Mouse (Mus musculus) spleen, adult 12 weeks (tissue): ENCODE results near the gene Wsb1.
"Not testable (repeated sequence)": the region's sequence is repeated elsewhere in the genome, so short reads cannot be mapped to it uniquely, and the experiment has no call there.

Experiments used
- DNase-seq: peaks from one replicate; pipeline ENCODE4 v3.0.0; 2022; ENCODE audit warnings: low spot score

The Wsb1 gene

GRCm38 (mm10) chr11:79264376-79264775 lies 9.9 kb upstream of the Wsb1 start:
- no peak for DNase-seq

DNA sequence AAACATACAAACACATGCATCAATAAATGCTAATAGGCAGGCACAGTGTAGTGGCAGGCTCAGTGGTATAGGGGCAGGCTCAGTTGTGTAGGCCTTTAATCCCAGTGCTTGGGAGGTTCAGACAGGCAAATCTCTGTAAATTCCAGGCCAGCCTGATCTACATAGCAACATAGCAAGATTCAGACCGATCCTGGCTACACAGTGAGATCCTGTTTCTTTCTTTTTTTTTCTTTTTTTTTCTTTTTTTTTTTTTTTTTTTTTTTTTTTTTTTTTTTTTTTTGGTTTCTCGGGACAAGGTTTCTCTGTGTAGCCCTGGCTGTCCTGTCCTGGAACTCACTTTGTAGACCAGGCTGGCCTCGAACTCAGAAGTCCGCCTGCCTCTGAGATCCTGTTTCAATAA lies 5.7 kb upstream of the Wsb1 start:
- not testable (repeated sequence) for DNase-seq

DNA sequence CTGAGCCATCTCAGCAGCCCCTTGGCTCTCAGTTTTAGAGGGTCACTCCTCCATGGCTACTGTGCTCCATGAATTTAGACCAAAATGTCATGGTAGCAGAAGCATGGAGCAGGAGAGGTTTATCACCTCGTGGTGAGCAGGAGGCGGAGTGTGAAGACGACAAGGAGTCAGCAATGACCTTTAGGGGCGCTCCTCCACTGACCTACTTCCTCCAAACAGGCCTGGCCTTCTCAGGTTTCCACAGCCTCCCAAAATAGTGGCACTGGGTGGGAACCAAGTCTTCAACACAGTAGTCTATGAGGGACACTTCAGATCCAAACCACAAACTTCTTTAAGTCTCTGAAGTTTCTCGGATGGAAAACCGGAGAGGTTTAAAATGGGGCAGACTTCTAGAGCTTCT lies 4.3 kb upstream of the Wsb1 start:
- no peak for DNase-seq

DNA sequence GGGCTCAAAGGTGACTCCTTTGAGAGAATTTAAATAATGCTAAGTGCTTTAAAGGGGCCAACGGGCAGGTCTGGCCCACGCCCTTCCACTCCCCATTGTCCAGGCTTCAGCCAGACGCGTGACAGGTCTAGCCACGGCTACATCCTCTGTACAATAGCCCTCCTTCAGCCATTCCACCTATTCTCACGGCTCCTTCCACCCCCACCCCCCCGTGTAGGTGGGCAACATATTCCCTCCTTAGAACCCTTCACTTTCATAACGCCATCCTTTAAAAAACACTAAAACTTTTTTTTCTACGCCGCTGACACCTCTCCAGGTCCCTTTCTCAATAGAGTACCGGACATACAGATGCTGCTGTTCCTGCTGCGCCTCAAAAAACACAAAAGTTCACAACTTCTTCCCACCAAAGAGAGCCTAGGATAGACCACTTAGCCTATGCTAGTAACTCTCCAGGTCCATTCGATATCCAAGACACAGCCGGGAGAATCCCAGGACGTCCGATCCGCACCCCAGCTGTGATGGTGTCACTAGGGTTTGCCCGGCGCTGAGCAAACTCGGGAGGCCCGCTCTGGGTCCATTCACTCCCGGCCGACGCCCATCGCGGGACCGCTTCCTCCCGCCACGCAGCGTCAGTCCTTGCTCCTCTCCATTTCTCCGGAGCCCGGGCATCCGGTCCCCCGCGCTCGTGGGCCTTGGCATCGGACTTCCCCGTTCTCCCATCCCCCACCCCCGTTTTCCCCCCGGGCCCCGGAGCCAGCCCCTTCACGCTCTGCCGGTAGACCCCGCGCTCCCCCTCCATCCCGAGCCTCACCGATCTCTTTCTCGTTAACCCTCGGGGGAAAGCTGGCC lies 705 bp downstream of the Wsb1 start:
- DNase-seq: peak; percentile 58

GRCm38 (mm10) chr11:79252881-79253541 lies 1.5 kb downstream of the Wsb1 start:
- peak; percentile 3 for DNase-seq

DNA sequence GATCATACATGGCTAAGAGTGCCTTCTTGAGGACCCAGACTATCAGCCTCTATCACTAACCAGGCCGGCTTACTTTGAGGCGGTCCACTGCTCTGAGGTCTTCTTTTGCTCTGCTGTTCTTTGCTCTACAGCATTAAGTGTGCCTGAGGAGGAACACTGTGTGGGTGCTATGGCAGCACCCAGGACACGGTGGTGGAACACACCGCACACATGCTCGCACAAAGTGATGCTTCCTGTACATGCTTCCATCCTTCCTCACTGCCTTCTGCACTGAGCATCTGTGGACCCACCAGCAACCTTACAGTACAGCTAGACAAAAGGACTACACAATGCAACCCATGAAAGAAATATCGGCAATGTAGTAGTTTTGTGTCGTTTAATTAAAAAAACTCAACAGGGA lies 15.4 kb downstream of the Wsb1 start:
- no peak for DNase-seq

DNA sequence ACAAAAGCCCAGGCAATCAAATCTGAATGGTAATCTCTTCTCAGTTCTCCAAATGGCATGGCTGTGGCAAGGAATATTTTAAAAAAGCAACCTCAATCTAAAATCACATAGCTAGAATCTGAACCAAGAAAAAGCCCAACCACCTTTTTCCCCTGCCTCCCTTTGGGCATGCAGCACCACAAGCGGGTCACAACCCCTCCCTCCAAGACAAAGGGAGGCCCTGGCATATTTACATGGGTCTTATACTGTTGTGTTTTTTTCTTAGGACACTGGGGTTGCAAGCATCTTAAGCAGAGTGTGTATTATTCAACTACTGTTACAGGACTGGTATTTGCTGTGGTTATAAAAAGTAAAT lies 16.1 kb downstream of the Wsb1 start:
- DNase-seq: no peak

DNA sequence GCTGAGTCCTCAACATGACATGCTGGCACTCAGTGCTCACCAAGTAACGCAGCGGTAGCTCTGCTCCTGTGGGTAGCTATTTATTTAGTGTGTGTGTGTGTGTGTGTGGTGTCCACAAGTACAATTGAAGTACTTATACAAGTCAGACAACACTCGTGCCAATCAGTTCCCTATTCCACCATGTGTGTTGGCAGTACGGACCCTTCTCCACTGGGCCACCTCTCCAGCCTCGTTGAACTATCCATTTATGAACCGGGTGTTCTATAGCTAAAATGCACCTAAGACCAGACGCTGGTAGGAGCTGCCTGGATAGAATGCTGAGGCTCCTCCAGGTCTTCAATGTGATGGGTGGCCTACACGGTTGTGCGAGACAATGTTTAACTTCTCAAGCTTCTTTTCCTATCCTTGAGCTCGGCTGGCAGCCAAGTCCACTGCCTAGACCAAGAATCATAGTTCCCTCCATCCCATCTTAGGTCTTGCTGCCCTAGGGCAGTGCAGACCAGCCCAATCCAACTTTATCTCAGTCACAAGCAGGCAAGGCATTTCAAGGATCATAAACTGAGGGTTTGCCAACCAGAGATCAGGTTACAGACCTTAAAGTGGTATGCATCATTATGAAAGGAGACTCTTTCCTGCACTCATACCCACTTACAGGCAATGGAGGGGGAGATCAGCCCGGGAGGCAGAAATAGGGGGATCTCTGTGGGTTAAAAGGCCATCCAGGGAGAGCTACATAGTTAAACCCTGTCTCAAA lies 16.6 kb downstream of the Wsb1 start:
- DNase-seq: no peak

GRCm38 (mm10) chr11:79230251-79230570 lies 24.3 kb downstream of the Wsb1 start:
- DNase-seq: no peak

- no peak for DNase-seq
These were observed 24.8 kb downstream of the Wsb1 start for GRCm38 (mm10) chr11:79229561-79230250.

DNA sequence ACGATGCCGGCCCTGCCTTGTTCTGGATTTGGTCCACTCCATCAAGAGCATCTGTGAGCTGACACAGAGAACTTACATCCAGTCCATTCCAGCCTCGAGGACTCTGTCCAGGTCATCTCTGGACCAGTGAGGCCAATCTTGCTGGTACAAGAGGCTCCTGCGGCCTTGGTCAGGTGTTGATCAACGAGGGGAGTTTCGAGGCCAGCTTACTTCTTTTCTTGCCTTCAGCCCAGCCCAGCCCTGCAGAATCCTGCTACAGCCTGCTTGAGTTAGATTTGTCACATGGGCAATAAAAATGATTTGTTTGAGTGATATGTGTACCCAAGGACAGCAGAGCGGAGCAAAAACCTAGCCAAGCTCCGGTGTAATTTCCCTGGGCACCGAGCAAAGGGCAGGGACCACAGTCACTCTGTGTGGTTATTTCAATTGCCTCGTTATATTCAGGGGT lies 25.4 kb downstream of the Wsb1 start:
- DNase-seq: no peak

GRCm38 (mm10) chr11:79228089-79228488 lies 26.4 kb downstream of the Wsb1 start:
- no peak for DNase-seq

DNA sequence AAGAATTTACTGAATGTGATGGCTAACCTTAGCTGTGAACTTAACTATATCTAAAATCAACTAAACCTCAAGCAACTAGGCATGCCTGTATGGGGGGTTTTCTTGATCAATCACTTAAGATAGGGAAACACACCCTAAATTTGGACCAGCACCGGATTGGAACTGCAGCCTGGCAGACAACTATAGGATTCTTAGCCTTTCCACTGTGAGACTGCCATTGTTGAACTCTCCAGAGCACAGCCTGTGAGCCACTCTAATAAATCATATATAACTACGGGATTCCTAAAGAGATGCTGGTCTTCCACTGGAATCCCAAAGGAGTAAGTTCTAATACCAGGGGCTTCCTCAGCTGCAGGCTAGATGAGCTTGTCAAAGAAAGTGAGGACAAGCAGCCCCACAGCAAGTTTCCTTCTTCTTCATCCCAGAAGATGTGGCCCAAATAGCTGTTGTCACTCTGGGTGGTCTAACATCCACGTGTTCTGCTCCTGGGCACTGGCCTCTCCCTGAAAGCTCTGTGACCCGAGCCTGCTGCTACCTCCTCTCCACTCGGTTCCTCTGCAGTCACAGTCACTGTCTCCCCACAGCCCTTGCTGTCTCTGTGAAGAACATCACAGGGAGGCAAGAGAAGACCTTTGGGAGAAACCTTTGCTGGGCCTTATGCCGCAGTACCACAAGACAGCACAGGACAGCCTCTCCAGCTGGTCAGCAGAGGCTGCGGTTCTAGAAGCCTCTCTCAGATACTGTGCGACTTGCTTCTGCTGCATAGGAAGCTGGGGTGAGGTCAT lies 28.9 kb downstream of the Wsb1 start:
- no peak for DNase-seq

DNA sequence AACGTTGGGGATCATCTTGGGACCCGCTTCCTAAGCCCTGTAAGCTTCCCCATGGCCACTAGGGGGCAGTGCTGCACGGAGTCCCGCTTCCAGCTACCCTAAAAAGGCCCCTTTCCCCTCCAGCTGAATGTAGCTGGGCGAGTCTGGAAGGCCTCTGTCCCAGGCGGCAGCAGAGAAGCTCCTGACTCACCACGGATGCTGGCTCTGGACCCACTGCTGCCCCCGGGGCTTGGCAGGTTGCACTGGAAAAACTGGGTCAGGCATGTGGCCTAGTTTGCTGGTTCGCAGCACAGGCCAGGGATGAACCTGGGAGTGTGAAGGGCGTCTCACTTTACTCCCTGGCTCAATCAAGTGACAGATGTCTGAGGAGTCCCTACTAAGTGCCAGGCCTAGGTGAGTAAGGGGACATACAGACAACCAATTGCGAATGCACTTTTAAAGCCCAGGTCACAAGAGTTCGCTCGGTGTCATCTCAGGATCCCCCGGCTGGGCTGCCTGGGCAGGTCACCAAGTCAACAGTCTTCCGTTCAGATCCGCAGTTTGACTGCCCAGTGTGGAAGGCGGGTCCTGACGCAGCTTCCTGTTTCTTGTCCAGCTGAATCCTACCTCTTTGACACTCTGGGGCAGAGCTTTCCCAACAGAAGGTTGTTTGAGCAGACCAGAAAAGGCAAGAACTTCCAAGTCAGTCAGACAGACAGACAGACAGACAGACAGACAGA lies 29.8 kb downstream of the Wsb1 start:
- DNase-seq: peak; percentile 56

DNA sequence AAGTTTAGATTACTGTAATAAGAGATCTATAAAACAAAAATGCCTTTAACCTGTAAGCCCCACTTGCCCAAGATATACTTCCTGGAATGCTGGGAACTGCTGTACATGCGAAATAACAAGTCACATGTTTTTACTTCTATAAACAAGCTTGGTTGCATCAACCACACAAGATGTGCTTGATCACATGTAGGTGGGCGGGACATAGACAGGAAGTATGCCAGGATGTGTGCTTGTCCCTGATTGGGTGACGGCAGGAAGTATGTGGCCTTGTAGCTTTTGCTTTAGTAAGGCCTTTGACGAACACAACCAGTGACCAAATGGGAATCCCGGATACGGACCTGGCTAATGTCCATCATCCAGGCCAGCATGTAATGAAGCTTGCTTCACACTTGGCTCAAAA lies 31.1 kb downstream of the Wsb1 start:
- no peak for DNase-seq

GRCm38 (mm10) chr11:79222661-79223060 lies 31.8 kb downstream of the Wsb1 start:
- DNase-seq: no peak

DNA sequence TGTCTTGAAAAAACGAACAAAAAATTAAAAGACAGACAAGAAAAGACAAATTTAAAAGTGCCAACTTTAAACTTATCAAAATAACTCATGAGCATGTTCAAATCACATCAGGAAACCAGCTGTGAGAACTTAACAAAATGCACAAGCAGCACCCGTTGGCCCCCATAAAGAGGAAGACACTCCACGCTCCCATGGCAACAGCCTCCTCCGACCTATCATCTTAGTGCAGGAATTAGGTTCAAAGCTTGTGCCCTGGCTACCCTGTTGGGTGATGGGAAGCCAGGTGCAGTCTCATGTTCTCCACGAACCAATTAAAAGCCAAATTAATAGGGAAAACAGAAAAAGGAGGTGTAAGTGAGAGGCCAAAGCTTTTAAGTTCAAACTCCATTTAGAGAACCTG lies 32.8 kb downstream of the Wsb1 start:
- no peak for DNase-seq

DNA sequence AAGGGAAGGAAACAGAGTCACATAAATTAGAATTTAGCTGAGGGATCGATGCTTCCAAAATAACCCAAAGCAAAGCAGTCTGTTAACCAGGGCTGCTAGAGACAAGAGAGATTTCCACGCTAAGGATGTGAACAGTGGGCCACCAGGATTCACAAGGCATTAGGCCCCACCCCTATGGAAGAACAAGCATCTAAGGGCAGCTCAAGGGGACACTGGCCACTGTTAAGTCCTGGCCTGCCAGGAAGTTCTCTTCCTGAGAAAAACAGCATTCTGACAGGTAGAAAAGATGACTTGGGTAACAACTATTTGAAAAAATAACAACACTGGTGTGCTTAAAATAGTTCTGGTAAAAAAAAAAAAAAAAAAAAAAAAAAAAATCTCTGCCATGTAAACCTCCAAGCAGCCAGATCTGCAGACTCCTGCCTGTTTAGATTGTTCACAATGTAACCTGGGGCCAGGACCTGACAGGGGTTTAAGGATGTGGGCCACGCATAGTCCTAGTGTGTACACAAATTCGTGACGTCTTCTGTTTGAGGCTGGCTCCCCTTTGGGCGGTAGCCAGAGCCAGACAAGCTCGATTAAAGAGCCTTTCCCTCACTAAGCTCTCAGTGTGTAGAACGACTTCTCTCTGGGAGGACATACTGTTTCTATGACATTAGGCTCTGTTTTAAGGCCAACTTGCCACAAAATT lies 35.4 kb downstream of the Wsb1 start:
- no peak for DNase-seq

- no peak for DNase-seq
These were observed 36.4 kb downstream of the Wsb1 start for GRCm38 (mm10) chr11:79218061-79218460.

- no peak for DNase-seq
These were observed 37.3 kb downstream of the Wsb1 start for GRCm38 (mm10) chr11:79217133-79217532.
